Mouse (Mus musculus) midbrain, embryonic 12.5 days (tissue): Measurements from ENCODE around the gene Gm14443. TPM values are rescaled to one million over a fixed set of nuclear protein-coding genes. Genes with fewer than 3 reads are reported as not detected.
"Not testable (repeated sequence)": the region's sequence is repeated elsewhere in the genome, so short reads cannot be mapped to it uniquely, and the experiment has no call there.

Experiments used
- ATAC-seq: fragments of 200-750 bp; cut with Nextera tagmentation; 2 replicates; pipeline ENCODE4 v1.8.0; 2017; ENCODE audit warnings: low read depth, moderate TSS enrichment, moderate library complexity; ENCODE audit not compliant: low FRiP score
- H3K27ac ChIP-seq: fragments of 300-500 bp; sonication (generic); replicated peaks from 2 replicates; pipeline ENCODE4 v1.5.1; 2016; ENCODE audit warnings: mild to moderate bottlenecking
- H3K27me3 ChIP-seq: fragments of 300-500 bp; sonication (generic); 2 replicates; pipeline ENCODE4 v1.6.1; 2016; ENCODE audit warnings: mild to moderate bottlenecking
- H3K36me3 ChIP-seq: fragments of 300-500 bp; sonication (generic); 2 replicates; pipeline ENCODE4 v1.6.1; 2016
- H3K4me1 ChIP-seq: fragments of 300-500 bp; sonication (generic); 2 replicates; pipeline ENCODE4 v1.6.1; 2016
- H3K4me2 ChIP-seq: fragments of 300-500 bp; sonication (generic); replicated peaks from 2 replicates; pipeline ENCODE4 v1.6.1; 2016; ENCODE audit warnings: mild to moderate bottlenecking, moderate library complexity
- H3K4me3 ChIP-seq: fragments of 300-500 bp; sonication (generic); 2 replicates; pipeline ENCODE4 v1.5.1; 2016; ENCODE audit warnings: mild to moderate bottlenecking
- H3K9ac ChIP-seq: fragments of 300-500 bp; sonication (generic); replicated peaks from 2 replicates; pipeline ENCODE4 v1.6.1; 2016; ENCODE audit warnings: mild to moderate bottlenecking, moderate library complexity
- H3K9me3 ChIP-seq: fragments of 300-500 bp; sonication (generic); 2 replicates; pipeline ENCODE4 v1.6.1; 2016; ENCODE audit warnings: mild to moderate bottlenecking
- WGBS: fragments of 180-500 bp; shearing (Covaris S2); methylation state at CpG from one replicate; pipeline ENCODE4 v1.1.7; 2016; 5-methylcytosine and 5-hydroxymethylcytosine counted together
- polyA plus RNA-seq: library from polyadenylated mRNA; unstranded; fragments of >200 nt; fragmentation: Nextera tagmentation; extraction: Ambion mirVana; gene quantifications from 2 replicates; pipeline ENCODE4 v1.2.1, GENCODE M21; 2016

Gene Gm14443
- polyA plus RNA-seq, 1 experiment from 2014 or later: 0.83 TPM

DNA sequence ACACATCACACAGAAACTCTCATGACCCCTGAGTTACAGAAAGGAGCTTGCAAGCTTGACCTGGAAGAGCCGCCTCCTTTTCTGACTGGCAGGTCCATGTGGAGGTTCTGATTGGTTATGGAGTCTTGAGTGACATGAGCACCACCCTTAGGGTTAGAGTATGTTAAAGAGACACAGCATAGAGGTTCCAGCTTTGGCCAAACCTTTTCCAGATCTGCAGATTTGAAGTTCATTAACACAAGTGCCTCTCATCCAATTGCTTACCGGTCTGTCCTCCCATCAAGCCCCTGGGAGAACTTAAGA, 33.7 kb downstream of the Gm14443 start, which contains the start of gene Gm14399:
Gene Gm14399 (minus strand): TSS at position 20 of the 303 bp plus-strand sequence.
- H3K27ac ChIP-seq, ATAC-seq: not testable (repeated sequence)

DNA sequence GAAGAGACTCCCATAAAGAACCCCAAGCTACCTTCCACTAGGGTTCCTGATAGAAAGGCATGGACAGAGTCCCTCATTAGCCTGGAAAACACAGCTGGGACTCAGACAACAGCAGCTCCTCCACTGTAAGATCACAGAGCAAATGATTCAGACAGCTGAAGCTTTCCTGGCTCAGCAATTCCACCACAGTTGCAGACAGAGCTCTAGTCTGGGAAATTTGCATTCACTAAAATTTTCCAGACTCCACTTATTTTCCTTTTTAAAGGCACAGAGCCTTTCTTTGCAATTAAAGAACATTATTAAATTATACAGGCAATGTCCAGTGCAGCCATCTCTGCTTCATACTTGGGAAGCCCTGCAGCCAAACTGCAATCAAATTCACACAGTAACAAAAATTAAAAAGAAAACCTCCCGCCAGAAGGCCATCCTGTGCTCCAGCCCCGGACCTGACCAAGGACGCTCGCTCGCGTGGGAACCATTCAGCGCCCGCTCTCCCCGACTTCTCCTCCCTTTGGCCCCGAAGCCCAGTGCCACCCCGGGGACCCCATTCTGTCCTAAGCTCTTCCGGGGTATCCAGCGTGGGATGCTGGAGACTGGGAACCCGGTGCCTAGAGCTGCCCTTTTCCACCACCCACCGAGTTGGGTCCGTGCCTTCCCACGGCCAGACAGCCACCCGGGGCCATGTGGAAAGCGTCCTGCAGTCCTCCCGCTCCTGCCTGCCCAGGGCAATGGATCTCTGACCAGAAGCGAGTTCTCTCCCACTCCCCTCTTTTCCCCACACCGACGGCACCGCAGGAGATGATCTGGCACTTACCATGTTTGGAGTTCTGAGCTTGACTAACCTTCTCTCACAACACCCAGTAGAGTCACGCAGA, 34.3 kb downstream of the Gm14443 start:
- H3K36me3 ChIP-seq, ATAC-seq, H3K9me3 ChIP-seq, H3K27ac ChIP-seq, H3K27me3 ChIP-seq, H3K4me1 ChIP-seq: not testable (repeated sequence)
- peak overlapping the region; percentile 46 for H3K4me2 ChIP-seq
- H3K9ac ChIP-seq: peak overlapping the region; percentile 47; the same call in 1 of the 2 replicates
- WGBS: 5% methylated on average over 25 of the region's 25 CpGs
- H3K4me3 ChIP-seq: peak overlapping the region; percentile 46

More for the DNA sequence above, 33.7 kb downstream of the Gm14443 start, which contains the start of gene Gm14399:
- H3K4me2 ChIP-seq: peak within 1 kb of the TSS; percentile 46
- 0% methylated on average over 1 of the region's 2 CpGs for WGBS
- H3K4me3 ChIP-seq: peak within 1 kb of the TSS; percentile 46
- H3K9me3 ChIP-seq, H3K4me1 ChIP-seq, H3K36me3 ChIP-seq, H3K27me3 ChIP-seq: not testable (repeated sequence)
- H3K9ac ChIP-seq: peak within 1 kb of the TSS; percentile 47; the same call in 1 of the 2 replicates

DNA sequence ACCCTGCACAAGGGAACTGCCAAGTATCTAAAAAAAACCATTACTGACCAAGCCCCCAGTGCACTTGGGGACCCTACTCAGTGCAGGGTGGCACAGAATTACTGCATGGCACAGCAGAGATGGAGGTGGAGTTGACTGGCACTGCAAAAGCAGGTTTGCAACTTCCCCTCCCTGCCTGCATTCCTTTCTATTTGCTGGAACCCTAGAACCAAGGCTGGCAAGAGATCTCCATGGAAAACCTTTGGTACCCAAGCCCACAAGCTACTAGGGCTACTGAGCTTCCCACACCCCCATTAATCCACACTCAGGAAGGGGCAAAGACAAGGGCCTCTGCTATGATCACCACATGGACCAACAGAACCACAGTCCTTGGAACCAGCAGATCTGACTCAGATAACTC, 35.0 kb downstream of the Gm14443 start:
- H3K36me3 ChIP-seq, H3K4me3 ChIP-seq, H3K9me3 ChIP-seq, H3K4me2 ChIP-seq, H3K4me1 ChIP-seq, H3K27me3 ChIP-seq, H3K27ac ChIP-seq, ATAC-seq, H3K9ac ChIP-seq: not testable (repeated sequence)

Other genes with a start within 250 kb of the Gm14443 start
- gene Gm14444, start 165.6 kb downstream of the Gm14443 start, polyA plus RNA-seq: not detected in 2 replicates
- gene Gm14393, start 108.1 kb downstream of the Gm14443 start, polyA plus RNA-seq: 0.89 and 1.2 TPM in 2 replicates
- 4.0 and 5.5 TPM in 2 replicates for gene Gm14399, start 33.9 kb downstream of the Gm14443 start, polyA plus RNA-seq
- 5.8 and 5.9 TPM in 2 replicates for gene Gm14391, start 31.0 kb upstream of the Gm14443 start, polyA plus RNA-seq
- gene Gm14440, start 99.3 kb upstream of the Gm14443 start, polyA plus RNA-seq: 4.7 and 5.7 TPM in 2 replicates
- 19.2 and 20.1 TPM in 2 replicates for gene Gm4631, start 162.3 kb upstream of the Gm14443 start, polyA plus RNA-seq
- 5.9 and 6.8 TPM in 2 replicates for gene Zfp968, start 196.6 kb upstream of the Gm14443 start, polyA plus RNA-seq